Mouse (Mus musculus) thymus, postnatal 25 days (tissue): ENCODE measurements around the gene Gm45808.
A peak's percentile ranks its signal among the peaks of the same experiment; 100 is the strongest.
"Not testable (repeated sequence)": the region's sequence is repeated elsewhere in the genome, so short reads cannot be mapped to it uniquely, and the experiment has no call there.

Experiments used
- DNase-seq: peaks from one replicate; pipeline ENCODE4 v3.0.0; 2022

Gene Gm45808

DNA sequence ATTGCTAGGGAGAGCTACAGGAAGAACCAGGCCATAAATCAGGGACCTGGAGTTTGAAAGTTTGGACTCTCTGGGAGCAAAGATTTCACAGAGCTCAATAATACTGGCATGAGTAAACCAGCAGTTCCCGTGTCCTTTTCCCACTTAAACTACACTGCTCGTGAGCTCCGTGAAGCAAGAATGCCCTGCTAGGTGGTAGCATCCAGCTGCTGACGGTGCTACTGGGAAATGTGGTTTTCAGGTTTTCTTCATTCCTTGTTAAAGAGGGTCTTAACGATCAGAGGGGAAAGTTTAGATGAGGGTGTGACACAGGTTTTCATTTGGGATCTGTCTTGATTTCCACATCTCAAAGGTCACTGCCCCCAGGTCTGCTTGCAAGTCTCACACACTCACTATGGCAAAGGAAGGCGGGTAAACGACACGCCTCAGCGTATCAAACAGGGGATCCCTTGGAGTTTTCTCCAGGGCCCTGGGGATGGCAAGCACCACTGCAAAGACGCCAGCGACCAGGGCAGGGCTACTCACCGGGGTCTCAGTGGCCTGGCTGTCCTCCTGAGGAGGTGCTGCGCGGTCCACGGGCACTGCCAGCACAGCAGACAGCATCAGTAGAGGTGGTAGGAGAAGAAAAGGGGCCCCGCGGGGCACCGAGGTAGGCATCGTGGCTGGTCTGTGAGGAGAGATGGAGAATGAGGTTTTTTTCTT, 22.7 kb upstream of the Gm45808 start:
- peak; percentile 23 for DNase-seq

- DNase-seq, result no peak
Observed at GRCm38 (mm10) chr7:45508561-45508960, 21.9 kb upstream of the Gm45808 start.

GRCm38 (mm10) chr7:45507583-45507982, 21.0 kb upstream of the Gm45808 start:
- no peak for DNase-seq

DNA sequence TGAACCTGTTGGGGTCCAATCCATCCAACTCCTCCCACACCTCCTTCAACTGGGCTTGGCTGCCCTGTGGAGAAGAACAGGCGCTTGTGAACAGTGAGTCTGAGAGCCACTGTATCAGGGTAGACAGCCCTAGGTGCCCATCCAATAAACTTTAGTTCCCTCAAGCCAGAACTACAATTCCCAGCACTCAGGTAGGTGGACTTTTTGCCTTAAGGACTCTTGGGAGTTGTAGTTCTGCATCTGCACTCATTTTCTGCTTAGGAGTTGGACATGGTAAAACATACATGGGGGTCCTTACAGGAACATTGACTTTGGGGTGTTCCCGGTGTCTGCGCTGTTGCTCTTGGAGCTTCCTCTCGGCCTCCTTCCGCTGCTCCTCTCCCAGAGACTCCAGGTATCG, 11.8 kb upstream of the Gm45808 start:
- DNase-seq, result no peak

DNA sequence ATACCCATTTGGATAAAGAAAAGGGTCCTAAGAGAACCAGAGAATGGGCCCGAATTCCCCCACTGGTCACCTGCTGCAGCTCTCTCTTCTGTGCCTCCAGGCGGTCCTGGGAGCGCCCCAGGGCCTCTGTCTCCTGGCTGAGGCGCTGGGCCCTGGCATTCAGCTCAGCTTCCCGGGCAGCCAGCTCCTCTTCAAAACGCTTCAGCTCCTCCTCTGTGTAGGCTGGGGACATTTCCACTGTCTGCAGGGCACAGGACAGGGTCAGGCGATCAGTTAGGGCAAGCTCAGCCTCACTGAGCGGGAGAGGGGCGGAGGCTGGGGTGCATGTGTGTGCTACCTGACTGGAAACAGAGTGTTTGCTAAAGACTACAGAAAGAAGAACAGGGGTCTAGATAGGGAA, 7.9 kb upstream of the Gm45808 start:
- no peak for DNase-seq

- DNase-seq, result no peak
Observed at GRCm38 (mm10) chr7:45492951-45493350, 6.3 kb upstream of the Gm45808 start.

DNA sequence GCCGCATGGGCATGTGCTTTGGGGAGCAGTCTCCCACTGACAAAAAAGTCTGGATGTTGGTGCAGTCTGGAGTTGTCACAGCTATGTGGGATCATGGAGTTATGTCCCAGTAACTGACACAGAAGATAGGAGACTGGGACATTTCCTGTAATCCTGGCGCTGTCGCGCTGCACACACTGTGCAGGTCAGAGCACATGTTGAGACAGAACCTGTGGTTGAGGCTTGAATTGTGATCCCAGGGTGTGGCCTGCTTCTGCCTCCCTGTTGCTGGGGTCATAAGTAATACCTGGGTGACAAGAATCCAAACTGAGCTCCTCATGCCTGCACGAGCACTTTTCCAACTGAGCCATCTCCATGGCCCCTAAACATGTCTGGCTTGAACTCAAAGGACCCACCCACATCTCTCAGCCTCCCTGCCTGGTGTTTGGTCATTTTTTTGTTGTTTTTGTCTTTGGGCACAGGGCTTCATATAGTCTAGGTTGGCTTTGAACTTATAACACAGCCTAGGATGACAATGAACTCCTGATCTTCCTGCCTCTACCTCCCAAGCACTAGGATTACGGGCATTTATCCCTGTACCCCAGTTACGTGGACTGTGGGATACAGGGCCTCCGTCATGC, 5.7 kb upstream of the Gm45808 start:
- DNase-seq, result no peak

DNA sequence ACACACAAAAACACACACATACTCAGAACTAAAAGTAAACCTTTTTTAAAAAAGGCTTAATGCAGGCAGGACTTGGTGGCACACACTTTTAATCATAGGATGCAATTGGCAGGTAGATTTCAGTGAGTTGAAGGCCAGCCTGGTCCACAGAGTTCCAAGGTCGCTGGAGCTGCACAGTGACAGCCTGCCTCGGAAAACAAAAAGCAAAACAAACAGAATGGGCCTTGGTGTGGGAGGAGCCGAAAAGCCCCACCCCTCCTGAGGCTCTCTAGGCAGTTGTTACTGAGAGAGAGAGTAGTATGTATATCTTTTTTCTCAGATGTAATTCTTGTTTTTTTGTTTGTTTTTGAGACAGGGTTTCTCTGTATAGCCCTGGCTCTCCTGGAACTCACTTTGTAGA, 4.7 kb upstream of the Gm45808 start:
- no peak for DNase-seq

- DNase-seq, result no peak
Observed at GRCm38 (mm10) chr7:45490822-45491221, 4.2 kb upstream of the Gm45808 start.

GRCm38 (mm10) chr7:45489578-45489977, 3.0 kb upstream of the Gm45808 start:
- DNase-seq, result no peak

DNA sequence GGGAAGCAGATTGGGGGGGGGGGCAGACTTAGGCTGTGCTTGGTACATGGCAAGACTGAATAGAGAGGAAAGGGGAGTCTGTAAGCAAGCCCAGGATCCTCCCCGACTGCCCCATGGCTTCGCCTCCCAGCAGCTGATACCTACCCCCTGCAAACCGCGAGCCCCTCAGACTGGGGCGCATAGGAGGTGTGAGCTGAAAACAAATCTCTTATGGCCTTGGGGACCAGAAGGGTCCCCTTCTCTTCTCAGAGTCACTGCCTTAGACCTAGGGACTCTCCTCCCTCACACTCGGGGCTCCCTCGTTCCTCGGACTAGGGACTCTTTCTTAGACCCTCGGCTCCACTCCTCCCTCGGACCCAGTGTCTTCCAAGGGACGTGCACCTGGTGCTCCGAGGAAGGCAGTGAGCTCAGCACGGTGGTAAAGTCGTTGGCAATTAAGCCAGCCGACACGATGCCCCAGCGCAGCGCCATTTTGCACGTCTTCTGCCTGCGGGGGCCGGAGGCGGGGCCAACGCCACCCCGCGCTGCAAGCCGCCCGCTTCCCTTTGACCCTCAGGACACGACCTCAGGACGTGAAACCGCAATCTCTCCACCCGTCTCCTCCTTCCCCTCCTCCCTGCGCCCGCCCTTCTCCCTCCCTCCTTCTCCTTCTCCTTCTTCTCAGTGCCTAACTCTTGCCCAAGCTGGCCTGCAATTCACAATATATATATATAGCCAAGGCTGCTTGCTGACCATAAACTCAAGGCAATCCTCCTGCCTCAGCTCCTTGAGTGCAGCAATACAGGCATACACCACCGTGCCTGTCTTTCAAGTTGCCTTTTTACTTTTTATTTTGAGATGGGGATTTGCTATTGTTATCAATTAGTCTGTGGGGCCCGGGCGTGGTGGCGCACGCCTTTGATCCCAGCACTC, 1.9 kb upstream of the Gm45808 start, which contains the start of gene Dhdh:
Gene Dhdh (minus strand): TSS at position 513 of the 912 bp plus-strand sequence.
- peak; percentile 38 for DNase-seq

GRCm38 (mm10) chr7:45487861-45488292, 1.3 kb upstream of the Gm45808 start:
- DNase-seq, result no peak

GRCm38 (mm10) chr7:45486158-45486557, 453 bp downstream of the Gm45808 start:
- no peak for DNase-seq

GRCm38 (mm10) chr7:45484985-45485384, 1.6 kb downstream of the Gm45808 start:
- DNase-seq, result not testable (repeated sequence)

GRCm38 (mm10) chr7:45482166-45482565, 4.4 kb downstream of the Gm45808 start:
- no peak for DNase-seq

GRCm38 (mm10) chr7:45481374-45481927, 5.2 kb downstream of the Gm45808 start, which contains the start of gene Tulp2:
Tulp2 (plus strand) TSS chr7:45481877.
- peak; percentile 75 for DNase-seq

DNA sequence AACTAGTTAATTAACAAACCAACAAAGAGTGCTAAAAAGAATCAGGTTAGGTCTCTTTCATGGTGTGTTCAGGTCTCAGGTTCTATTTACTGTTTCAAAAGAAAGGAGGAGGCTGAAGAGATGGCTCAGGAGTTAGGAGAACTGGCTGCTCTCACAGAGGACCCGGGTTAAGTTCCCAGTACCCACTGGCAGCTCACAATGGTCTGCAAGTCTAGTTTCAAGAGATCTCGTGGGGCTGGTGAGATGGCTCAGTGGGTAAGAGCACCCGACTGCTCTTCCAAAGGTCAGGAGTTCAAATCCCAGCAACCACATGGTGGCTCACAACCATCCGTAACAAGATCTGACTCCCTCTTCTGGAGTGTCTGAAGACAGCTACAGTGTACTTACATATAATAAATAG, 6.3 kb downstream of the Gm45808 start:
- not testable (repeated sequence) for DNase-seq

DNA sequence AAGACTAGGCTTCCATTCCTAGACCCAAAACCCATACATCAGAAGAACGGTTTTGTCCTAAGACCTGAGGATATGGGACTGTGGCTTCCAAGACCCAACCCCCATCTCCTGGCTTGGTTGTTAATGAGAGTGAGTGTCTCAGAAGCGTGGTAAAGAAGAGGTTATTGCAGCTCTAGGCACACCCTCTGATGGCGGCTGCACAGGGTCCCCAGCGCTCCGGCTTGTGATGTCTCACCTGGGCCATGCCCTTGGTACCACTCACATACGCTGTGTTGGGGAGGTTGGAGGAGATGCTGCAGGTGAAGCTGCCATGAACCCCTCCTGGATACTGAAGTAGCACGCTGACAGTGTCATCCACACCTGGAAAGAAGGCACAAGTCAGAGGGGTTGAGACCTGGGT, 7.8 kb downstream of the Gm45808 start:
- DNase-seq, result no peak

DNA sequence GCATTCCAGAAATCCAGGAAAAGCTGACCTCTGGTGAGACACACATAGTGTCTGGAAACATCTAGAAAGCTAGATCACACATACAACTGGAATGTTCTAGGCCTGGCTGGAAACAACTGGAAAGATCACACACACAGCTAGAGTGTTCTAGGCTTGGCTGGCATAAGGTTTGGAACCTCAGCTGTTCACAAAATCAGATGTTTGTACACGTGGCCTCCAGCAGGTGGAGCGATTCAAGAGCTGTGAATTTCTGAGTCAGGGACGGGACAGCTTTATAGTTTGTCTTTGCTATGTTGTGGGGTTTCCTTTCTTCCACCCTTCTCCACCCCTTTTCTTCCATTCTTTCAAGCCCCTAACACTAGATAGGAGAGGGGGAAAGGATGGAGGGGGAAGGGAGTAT, 9.6 kb downstream of the Gm45808 start:
- peak; percentile 69 for DNase-seq

GRCm38 (mm10) chr7:45476453-45476852, 10.2 kb downstream of the Gm45808 start:
- DNase-seq, result no peak

GRCm38 (mm10) chr7:45475291-45475969, 11.2 kb downstream of the Gm45808 start:
- DNase-seq, result no peak

GRCm38 (mm10) chr7:45470869-45471268, 15.7 kb downstream of the Gm45808 start:
- DNase-seq, result peak; percentile 72
